Mouse (Mus musculus) G1E (cell line): Measurements from ENCODE around the gene Vgll2.

ENCODE experiments used
- CTCF ChIP-seq: IDR thresholded peaks from 2 replicates; pipeline ENCODE4 v1.5.1; 2012; ENCODE audit warnings: low read depth, low read length, inconsistent platforms, mixed read lengths
- GATA1 ChIP-seq: IDR thresholded peaks from 2 replicates; pipeline ENCODE4 v1.6.1; 2012; ENCODE audit warnings: borderline replicate concordance, low read length, inconsistent platforms, mixed read lengths
- GATA2 ChIP-seq: IDR thresholded peaks from 2 replicates; pipeline ENCODE4 v1.6.1; 2012; ENCODE audit warnings: low read depth, low read length, inconsistent platforms, borderline replicate concordance
- POLR2AphosphoS5 ChIP-seq: IDR thresholded peaks from 2 replicates; pipeline ENCODE4 v1.6.1; 2012; ENCODE audit warnings: low read depth, low read length, inconsistent platforms; ENCODE audit not compliant: insufficient replicate concordance
- TAL1 ChIP-seq: conservative IDR thresholded peaks from 2 replicates; pipeline ENCODE4 v1.6.1; 2012; ENCODE audit warnings: low read depth, low read length, inconsistent platforms, mixed read lengths

DNA sequence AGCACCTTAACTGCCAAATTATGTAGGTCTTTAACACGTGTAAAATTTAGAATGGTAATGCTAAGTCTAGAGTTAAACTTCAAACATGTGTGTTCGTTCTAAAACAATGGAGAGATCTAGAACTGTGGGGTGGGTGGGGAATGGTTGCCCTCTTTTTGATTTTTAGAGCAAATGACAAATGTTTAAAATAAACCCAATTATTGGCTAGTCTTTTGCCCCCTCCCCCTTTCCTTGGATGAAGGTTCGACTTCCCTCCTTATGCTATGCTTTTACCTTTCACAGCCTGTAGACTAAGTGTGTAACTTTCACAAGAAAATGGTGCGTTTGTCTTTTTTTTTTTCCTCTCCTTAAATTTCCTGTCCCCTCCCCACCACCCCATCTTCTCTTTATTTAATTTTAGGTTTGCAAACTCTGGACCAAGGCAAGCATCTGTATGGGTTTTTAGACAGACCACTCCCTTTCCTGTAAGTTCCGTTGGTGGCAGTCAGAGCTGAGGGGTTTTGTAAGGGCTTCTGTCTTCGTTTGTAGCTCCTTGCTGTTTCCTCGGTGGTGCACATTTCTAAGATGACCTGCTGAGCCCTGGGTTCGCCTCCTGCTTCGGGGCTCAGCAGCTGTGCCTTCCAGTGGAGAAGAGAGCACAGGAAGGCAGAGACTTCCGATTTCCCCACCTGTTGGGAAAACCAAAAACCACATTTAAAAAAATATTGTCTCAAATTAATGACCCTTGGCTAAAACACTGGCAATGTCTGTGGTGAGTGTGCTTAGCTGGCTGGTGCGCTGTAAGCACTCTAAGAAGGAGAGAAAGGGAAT is 6.5 kb downstream of the Vgll2 start:
- TF ChIP-seq GATA2 (no peak), CTCF (no peak), TAL1 (no peak), POLR2AphosphoS5 (no peak), GATA1 (no peak)
